Mouse (Mus musculus) kidney, adult 2 months (tissue): ENCODE data around the gene Ccdc6.

Source experiments
- CTCF ChIP-seq: fragments of 200-500 bp; conservative IDR thresholded peaks from 2 replicates; pipeline ENCODE4 v1.5.1; 2011; ENCODE audit warnings: low read depth, mild to moderate bottlenecking, control low read depth, low read length, moderate library complexity, mixed read lengths; ENCODE audit not compliant: insufficient read depth, insufficient read length
- POLR2A ChIP-seq: fragments of 200-500 bp; IDR thresholded peaks from one replicate; pipeline ENCODE4 v1.6.1; 2011; ENCODE audit warnings: low read depth, low read length, control low read depth

DNA sequence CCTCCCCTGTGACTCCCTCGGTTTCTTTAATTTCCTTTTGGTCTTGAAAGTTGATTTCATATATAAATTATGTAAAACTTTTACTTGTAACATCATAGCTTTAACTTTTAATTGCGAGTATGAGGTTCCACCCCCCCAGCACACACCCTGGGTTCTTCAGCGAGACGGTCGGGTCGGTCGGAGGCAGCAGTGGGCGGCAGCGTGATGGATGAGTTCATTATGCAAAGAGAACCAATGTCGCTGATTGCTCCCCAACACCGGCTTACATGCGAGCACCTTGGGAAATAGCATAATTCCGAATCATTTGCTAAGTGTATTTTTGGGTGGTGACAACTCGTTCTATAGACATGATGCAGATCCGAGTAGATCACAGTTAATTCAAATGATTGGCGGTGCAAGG lies 56.9 kb downstream of the Ccdc6 start:
- TF ChIP-seq CTCF (no peak), POLR2A (no peak)
